Comparison of ENCODE assay signal across 27 mouse cellular contexts in genomic region chr9:40933323-40933722, GRCm38 (mm10). TPM values are rescaled to one million over a fixed set of nuclear protein-coding genes. Genes with fewer than 3 reads are reported as not detected.
"Had no signal": no experiment of that assay in that cellular context is flagged by ENCODE, and none has a peak within 500 bp of the region (broad histone marks: within the 10 kb centered on the region; RNA-seq: fewer than 3 reads in every experiment).

No protein-coding gene starts in this region.

- H3K27ac ChIP-seq: lung, embryonic 15.5 days; macrophage; midbrain, embryonic 13.5 days; midbrain, embryonic 15.5 days; neural tube, embryonic 13.5 days; neural tube, embryonic 15.5 days had no signal

- ATAC-seq: lung, postnatal 0 days; midbrain, embryonic 13.5 days; midbrain, embryonic 15.5 days had no signal

- H3K9ac ChIP-seq: lung, embryonic 15.5 days; midbrain, embryonic 13.5 days; midbrain, embryonic 15.5 days; neural tube, embryonic 13.5 days; neural tube, embryonic 15.5 days had no signal

- H3K4me2 ChIP-seq: lung, embryonic 15.5 days; midbrain, embryonic 11.5 days; midbrain, embryonic 13.5 days; midbrain, embryonic 15.5 days; neural tube, embryonic 13.5 days; neural tube, embryonic 15.5 days had no signal

- H3K9me3 ChIP-seq: lung, embryonic 15.5 days; megakaryocyte, embryonic 14.5 days; midbrain, embryonic 13.5 days; midbrain, embryonic 15.5 days; neural tube, embryonic 13.5 days; neural tube, embryonic 15.5 days had no signal

- H3K4me3 ChIP-seq: lung, embryonic 15.5 days; megakaryocyte, embryonic 14.5 days; midbrain, embryonic 13.5 days; midbrain, embryonic 15.5 days; neural tube, embryonic 13.5 days; neural tube, embryonic 15.5 days had no signal

- H3K27me3 ChIP-seq: lung, embryonic 15.5 days; midbrain, embryonic 15.5 days; neural tube, embryonic 15.5 days had no signal

- H3K36me3 ChIP-seq: lung, embryonic 15.5 days; midbrain, embryonic 13.5 days; midbrain, embryonic 15.5 days; neural tube, embryonic 13.5 days; neural tube, embryonic 15.5 days had no signal

- H3K4me1 ChIP-seq: lung, embryonic 15.5 days; megakaryocyte, embryonic 14.5 days; midbrain, embryonic 13.5 days; midbrain, embryonic 15.5 days; neural tube, embryonic 13.5 days; neural tube, embryonic 15.5 days had no signal

- DNase-seq: lung, adult 2 months; lung, postnatal 14 days; lung, postnatal 36 days; retina, postnatal 1 day; right cerebral cortex, adult 18-20 months; right cerebral cortex, postnatal 25 days; right cerebral cortex, postnatal 4 days; spleen, adult 18-20 months; thymus, adult 18-20 months; thymus, postnatal 14 days; thymus, postnatal 36 days had no signal

RNA-seq across cellular contexts. Expression of gene Jhy, which starts 30.6 kb away (rescaled TPM):
- total RNA-seq: megakaryocyte progenitor cell, adult 5-6 weeks; monocyte, adult 5-6 weeks had no signal
- polyA plus RNA-seq: macrophage; stomach, embryonic 16.5 days had no signal

RNA-seq across cellular contexts. Expression of gene Bsx, which starts 59.4 kb away (rescaled TPM):
- total RNA-seq: megakaryocyte progenitor cell, adult 5-6 weeks; midbrain, postnatal 0 days; monocyte, adult 5-6 weeks had no signal
- polyA plus RNA-seq: lung, embryonic 15.5 days; lung, postnatal 0 days; macrophage; neural tube, embryonic 11.5 days; neural tube, embryonic 13.5 days; neural tube, embryonic 15.5 days; small intestine, adult 2 months; stomach, embryonic 16.5 days; thymus, postnatal 0 days had no signal
